Mouse (Mus musculus) MEL (cell line): Measurements from ENCODE around the gene Zfp1.

Source experiments
- CTCF ChIP-seq, 3 experiments: IDR thresholded peaks in 2 of 3; conservative IDR thresholded peaks in 1 of 3; 2 replicates each; pipeline ENCODE4 v1.5.1; 2011 to 2012; ENCODE audit warnings: low read length in 3 of 3, low read depth in 2 of 3, mild to moderate bottlenecking in 2 of 3, improper control_type of control experiment in 1 of 3, inconsistent platforms in 1 of 3, mixed read lengths in 1 of 3, moderate library complexity in 1 of 3; ENCODE audit not compliant: control insufficient read depth in 1 of 3, insufficient read depth in 1 of 3, poor library complexity in 1 of 3, severe bottlenecking in 1 of 3
- EP300 ChIP-seq, 2 experiments: IDR thresholded peaks; 2 replicates each; pipeline ENCODE4 v1.6.1; 2011; ENCODE audit warnings: improper control_type of control experiment in 2 of 2, low read length in 2 of 2, low read depth in 1 of 2, mild to moderate bottlenecking in 1 of 2
- MAX ChIP-seq: IDR thresholded peaks from 2 replicates; pipeline ENCODE4 v1.6.1; 2011; ENCODE audit warnings: low read length, improper control_type of control experiment
- POLR2A ChIP-seq, 2 experiments: IDR thresholded peaks; 2 replicates each; pipeline ENCODE4 v1.6.1; 2011 to 2012; ENCODE audit warnings: low read length in 2 of 2, mild to moderate bottlenecking in 2 of 2, control low read depth in 1 of 2, improper control_type of control experiment in 1 of 2, low read depth in 1 of 2, moderate library complexity in 1 of 2; ENCODE audit not compliant: control insufficient read depth in 1 of 2, insufficient read depth in 1 of 2, poor library complexity in 1 of 2
- POLR2AphosphoS5 ChIP-seq: IDR thresholded peaks from 2 replicates; pipeline ENCODE4 v1.6.1; 2012; ENCODE audit warnings: low read depth, borderline replicate concordance, mild to moderate bottlenecking, inconsistent platforms, low read length, moderate library complexity, mixed read lengths
- TAL1 ChIP-seq: IDR thresholded peaks from 2 replicates; pipeline ENCODE4 v1.6.1; 2012; ENCODE audit warnings: mild to moderate bottlenecking, inconsistent platforms, low read length, moderate library complexity, mixed read lengths
- USF2 ChIP-seq, 2 experiments: IDR thresholded peaks; 2 replicates each; pipeline ENCODE4 v1.6.1; 2011 to 2012; ENCODE audit warnings: improper control_type of control experiment in 2 of 2, low read length in 2 of 2, borderline replicate concordance in 1 of 2, inconsistent platforms in 1 of 2, low read depth in 1 of 2, mild to moderate bottlenecking in 1 of 2; ENCODE audit not compliant: insufficient read depth in 1 of 2

- TF ChIP-seq EP300 (IDR thresholded peaks at IDR 0.05; ENCODE audit: low read depth in 1 of 2, low read length in 2 of 2) (peak in 1 of 2 experiments; percentile 65; a peak in 2 of 4 replicates), POLR2A (IDR thresholded peaks at IDR 0.05; ENCODE audit: control insufficient read depth in 1 of 2, insufficient read depth in 1 of 2, low read depth in 1 of 2, low read length in 2 of 2, poor library complexity in 1 of 2) (no peak), TAL1 (no peak), USF2 (IDR thresholded peaks at IDR 0.05; ENCODE audit: borderline replicate concordance in 1 of 2, insufficient read depth in 1 of 2, low read depth in 1 of 2, low read length in 2 of 2) (no peak), CTCF (IDR thresholded peaks at IDR 0.05 in 2 of 3, conservative IDR thresholded peaks at IDR 0.05 in 1 of 3; ENCODE audit: control insufficient read depth in 1 of 3, insufficient read depth in 1 of 3, low read depth in 2 of 3, low read length in 3 of 3, poor library complexity in 1 of 3, severe bottlenecking in 1 of 3) (peak; percentile 20 to 32 (median 32); a peak in 4 of 6 replicates), POLR2AphosphoS5 (no peak), MAX (no peak)
These were observed 74.7 kb downstream of the Zfp1 start for GRCm38 (mm10) chr8:111717866-111718265.
